ENCODE assay signal across 10 mouse cellular contexts in genomic region chr4:83233181-83234123, GRCm38 (mm10).
DNase-seq lines count a peak whose midpoint lies in the region; ATAC-seq lines count a peak whose summit lies in the region.
"Had no signal": no experiment of that assay in that cellular context is flagged by ENCODE, and none has a peak within 500 bp of the region (broad histone marks: within the 10 kb centered on the region; RNA-seq: fewer than 3 reads in every experiment).

No protein-coding gene starts in this region.

- H3K4me2 ChIP-seq in kidney, embryonic 14.5 days (replicated peaks; ENCODE audit: low read depth, low read length): no peak overlapping the region
- no peak overlapping the region for H3K4me2 ChIP-seq in neural tube, embryonic 15.5 days
- H3K4me2 ChIP-seq: heart, embryonic 15.5 days had no signal

- H3K9ac ChIP-seq in kidney, embryonic 14.5 days (ENCODE audit: low read depth, low read length): no peak overlapping the region; the same call in 1 of the 2 replicates
- no peak overlapping the region for H3K9ac ChIP-seq in neural tube, embryonic 15.5 days (replicated peaks)
- H3K9ac ChIP-seq: heart, embryonic 15.5 days had no signal

- ATAC-seq in kidney, embryonic 14.5 days (ENCODE audit: low FRiP score, low TSS enrichment): peak; percentile 55; the same call in 1 of the 2 replicates
- peak; percentile 53; the same call in 1 of the 2 replicates for ATAC-seq in neural tube, embryonic 15.5 days (ENCODE audit: low FRiP score)
- ATAC-seq in activated CD4-positive, CD25-positive, alpha-beta regulatory T cell, adult 4 months: no peak

- H3K27me3 ChIP-seq in kidney, embryonic 14.5 days (ENCODE audit: control insufficient read depth, insufficient read depth, low read length): no peaks in the 10 kb centered on the region
- no peaks in the 10 kb centered on the region for H3K27me3 ChIP-seq in neural tube, embryonic 15.5 days (replicated peaks)
- H3K27me3 ChIP-seq: heart, embryonic 15.5 days had no signal

- H3K36me3 ChIP-seq in kidney, embryonic 14.5 days (ENCODE audit: control insufficient read depth, insufficient read depth, low read length): no peaks in the 10 kb centered on the region
- 0 out of 2 replicates have a peak, but pooled peaks cover 5% of the 10 kb centered on the region for H3K36me3 ChIP-seq in neural tube, embryonic 15.5 days
- H3K36me3 ChIP-seq: heart, embryonic 15.5 days had no signal

- WGBS in kidney, embryonic 14.5 days: 53% methylated on average over 22 of the region's 22 CpGs
- 79% methylated on average over 22 of the region's 22 CpGs for WGBS in neural tube, embryonic 15.5 days

- DNase-seq in kidney, adult 8-10 months: no peak
- DNase-seq in cerebellum, postnatal 10 days: peak; percentile 95
- peak; percentile 82 for DNase-seq in layer of hippocampus, adult 11-12 months (ENCODE audit: low spot score)
- no peak for DNase-seq in adrenal gland, postnatal 25 days
- no peak for DNase-seq in thymus, adult 18-20 months

- peaks cover 10% of the 10 kb centered on the region; the same call in 1 of the 2 replicates for H3K4me1 ChIP-seq in kidney, embryonic 14.5 days (ENCODE audit: control insufficient read depth, insufficient read depth, low read length)
- H3K4me1 ChIP-seq in neural tube, embryonic 15.5 days: peaks cover 9% of the 10 kb centered on the region

- H3K4me3 ChIP-seq in kidney, embryonic 14.5 days (ENCODE audit: low read length): no peak overlapping the region
- no peak overlapping the region for H3K4me3 ChIP-seq in neural tube, embryonic 15.5 days (replicated peaks)
- H3K4me3 ChIP-seq: heart, embryonic 15.5 days had no signal

- no peaks in the 10 kb centered on the region for H3K9me3 ChIP-seq in kidney, embryonic 14.5 days (ENCODE audit: control insufficient read depth, low read length)
- no peaks in the 10 kb centered on the region for H3K9me3 ChIP-seq in neural tube, embryonic 15.5 days (replicated peaks)
- H3K9me3 ChIP-seq: heart, embryonic 15.5 days had no signal

- H3K27ac ChIP-seq in kidney, embryonic 14.5 days (ENCODE audit: low read depth, low read length): no peak overlapping the region
- H3K27ac ChIP-seq in neural tube, embryonic 15.5 days (replicated peaks): peak overlapping the region; percentile 13; the same call in 1 of the 2 replicates
- H3K27ac ChIP-seq: heart, embryonic 15.5 days; macrophage had no signal

Comparison
In these comparisons a context has a peak if more than half of its experiments do, and no peak if none do; other contexts are left out.
1. DNase-seq: peak in cerebellum, postnatal 10 days (2 of 2) and layer of hippocampus, adult 11-12 months (single experiment); none in kidney, adult 8-10 months (0 of 2), adrenal gland, postnatal 25 days (single experiment) and thymus, adult 18-20 months (0 of 2).